ENCODE assay signal across 28 mouse cellular contexts in genomic region chr2:35965883-35966513, GRCm38 (mm10). TPM values are rescaled to one million over a fixed set of nuclear protein-coding genes. Genes with fewer than 3 reads are reported as not detected.
"Had no signal": no experiment of that assay in that cellular context is flagged by ENCODE, and none has a peak within 500 bp of the region (broad histone marks: within the 10 kb centered on the region; RNA-seq: fewer than 3 reads in every experiment).

No protein-coding gene starts in this region.

- DNase-seq: gastrocnemius, postnatal 25 days; heart, adult 18-20 months; heart, postnatal 10 days; heart, postnatal 4 days; kidney, adult 18-20 months; kidney, adult 9 months; kidney, postnatal 14 days; kidney, postnatal 36 days; layer of hippocampus, adult 9-11 months; layer of hippocampus, postnatal 36 days; left cerebral cortex, postnatal 4 days; liver; liver, embryonic 13.5 days had no signal

- H3K9ac ChIP-seq: heart, embryonic 12.5 days; hindbrain, embryonic 12.5 days; hindbrain, embryonic 14.5 days; intestine, embryonic 15.5 days; kidney, embryonic 15.5 days; limb, embryonic 12.5 days; liver, embryonic 13.5 days; liver, embryonic 15.5 days had no signal

- H3K27me3 ChIP-seq: heart, embryonic 12.5 days; hindbrain, embryonic 12.5 days; intestine, embryonic 15.5 days; kidney, embryonic 15.5 days; limb, embryonic 12.5 days; liver, embryonic 15.5 days had no signal

- H3K4me2 ChIP-seq: heart, embryonic 12.5 days; hindbrain, embryonic 12.5 days; hindbrain, embryonic 14.5 days; intestine, embryonic 15.5 days; kidney, embryonic 15.5 days; limb, embryonic 12.5 days; liver, embryonic 11.5 days; liver, embryonic 13.5 days; liver, embryonic 15.5 days had no signal

- H3K27ac ChIP-seq: heart, embryonic 10.5 days; hindbrain, embryonic 10.5 days; hindbrain, embryonic 12.5 days; hindbrain, embryonic 14.5 days; intestine, embryonic 15.5 days; kidney, embryonic 15.5 days; kidney, postnatal 0 days; limb, embryonic 12.5 days; liver, embryonic 13.5 days; liver, embryonic 15.5 days had no signal

- H3K4me3 ChIP-seq: heart, embryonic 10.5 days; heart, embryonic 12.5 days; hindbrain, embryonic 10.5 days; hindbrain, embryonic 12.5 days; intestine, embryonic 15.5 days; kidney, embryonic 15.5 days; limb, embryonic 12.5 days; liver, embryonic 13.5 days; liver, embryonic 15.5 days had no signal

- H3K4me1 ChIP-seq: intestine, embryonic 15.5 days; kidney, embryonic 15.5 days; liver, embryonic 13.5 days; liver, embryonic 15.5 days had no signal

- H3K36me3 ChIP-seq: heart, embryonic 10.5 days; heart, embryonic 12.5 days; hindbrain, embryonic 10.5 days; hindbrain, embryonic 12.5 days; intestine, embryonic 15.5 days; kidney, embryonic 15.5 days; limb, embryonic 12.5 days; liver, embryonic 13.5 days; liver, embryonic 15.5 days had no signal

- ATAC-seq: hindbrain, embryonic 16.5 days; inflammation-experienced regulatory T-cells, adult 6 months; intestine, embryonic 15.5 days; intestine, postnatal 0 days had no signal

- H3K9me3 ChIP-seq: heart, embryonic 10.5 days; heart, embryonic 12.5 days; hindbrain, embryonic 10.5 days; hindbrain, embryonic 12.5 days; intestine, embryonic 15.5 days; kidney, embryonic 15.5 days; limb, embryonic 12.5 days; liver, embryonic 13.5 days; liver, embryonic 15.5 days had no signal

RNA-seq across cellular contexts. Expression of gene Ttll11, which starts 13.7 kb away (rescaled TPM):
- total RNA-seq: granulocyte monocyte progenitor cell, adult 5-6 weeks had no signal
- polyA plus RNA-seq: inflammation-experienced regulatory T-cells, adult 6 months had no signal
